Mouse (Mus musculus): Measurements from ENCODE around the gene Foxp1. TPM values are rescaled to one million over a fixed set of nuclear protein-coding genes. Genes with fewer than 3 reads are reported as not detected.

Foxp1 gene
- polyA plus RNA-seq, 1 experiment from 2014 or later = 89.2 TPM

DNA sequence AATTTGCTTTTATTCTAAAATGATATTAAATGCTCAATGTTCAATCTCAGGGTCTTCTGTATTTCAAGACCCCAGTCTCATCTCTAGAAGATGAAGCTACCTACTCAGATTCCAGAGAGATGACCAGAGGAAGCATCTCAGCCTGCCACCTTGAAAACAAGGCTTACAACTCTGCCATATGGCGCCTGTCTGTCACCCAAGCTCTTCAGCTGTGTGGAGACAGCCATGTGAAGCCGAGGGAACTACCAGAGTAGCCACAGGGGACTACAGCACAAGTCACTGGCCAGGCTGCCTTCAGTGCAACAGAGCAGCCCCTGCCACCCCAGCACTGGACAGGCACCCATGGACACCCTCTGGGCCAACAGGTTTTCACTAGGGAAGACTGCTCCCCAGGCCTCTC is 145.4 kb downstream of the Foxp1 start:
- H3K4me3 ChIP-seq (replicated peaks; ENCODE audit: low read depth, low read length) = no peak overlapping the region
- no peaks in the 10 kb centered on the region for H3K36me3 ChIP-seq (ENCODE audit: control insufficient read depth, insufficient read depth, low read length)
- H3K27me3 ChIP-seq (ENCODE audit: control insufficient read depth, insufficient read depth, low read length) = no peaks in the 10 kb centered on the region
- ATAC-seq (ENCODE audit: low FRiP score, low TSS enrichment) (no peak), DNase-seq (no peak)
- 60% methylated on average over 2 of the region's 2 CpGs for WGBS
- no peak overlapping the region for H3K4me2 ChIP-seq (ENCODE audit: low read length)
- H3K9ac ChIP-seq (replicated peaks; ENCODE audit: low read length) = no peak overlapping the region
- H3K9me3 ChIP-seq (ENCODE audit: control insufficient read depth, low read length) = no peaks in the 10 kb centered on the region
- H3K27ac ChIP-seq (replicated peaks; ENCODE audit: low read depth, low read length) = no peak overlapping the region
- peaks cover 15% of the 10 kb centered on the region for H3K4me1 ChIP-seq (ENCODE audit: control insufficient read depth, insufficient read depth, low read length)

DNA sequence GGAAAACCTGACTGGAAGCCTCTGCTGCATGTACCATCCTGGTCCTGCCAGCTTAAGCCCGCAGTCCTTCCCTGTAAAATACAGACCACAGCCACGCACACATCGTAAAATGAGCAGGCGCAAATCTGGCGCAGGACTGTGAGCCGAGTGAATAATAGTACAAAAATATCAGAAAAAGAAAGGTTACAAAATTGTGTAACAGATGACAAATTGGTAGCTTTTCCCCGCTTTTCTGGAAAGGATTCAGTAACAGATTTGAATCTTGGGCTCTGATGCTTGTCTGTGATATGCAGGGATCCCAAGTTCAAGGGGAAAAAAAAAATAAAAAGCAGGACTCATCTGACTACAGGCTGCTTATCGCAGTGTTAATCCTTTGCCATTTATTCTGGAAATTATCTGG is 145.8 kb downstream of the Foxp1 start:
- H3K36me3 ChIP-seq (ENCODE audit: control insufficient read depth, insufficient read depth, low read length) = no peaks in the 10 kb centered on the region
- no peak for ATAC-seq (ENCODE audit: low FRiP score, low TSS enrichment)
- H3K4me3 ChIP-seq (replicated peaks; ENCODE audit: low read depth, low read length) = no peak overlapping the region
- H3K27me3 ChIP-seq (ENCODE audit: control insufficient read depth, insufficient read depth, low read length) = no peaks in the 10 kb centered on the region
- peaks cover 15% of the 10 kb centered on the region for H3K4me1 ChIP-seq (ENCODE audit: control insufficient read depth, insufficient read depth, low read length)
- no peak overlapping the region for H3K27ac ChIP-seq (replicated peaks; ENCODE audit: low read depth, low read length)
- H3K9me3 ChIP-seq (ENCODE audit: control insufficient read depth, low read length) = no peaks in the 10 kb centered on the region
- no peak overlapping the region for H3K4me2 ChIP-seq (ENCODE audit: low read length)
- WGBS = 86% methylated on average over 8 of the region's 8 CpGs
- no peak overlapping the region for H3K9ac ChIP-seq (replicated peaks; ENCODE audit: low read length)
- DNase-seq = no peak

DNA sequence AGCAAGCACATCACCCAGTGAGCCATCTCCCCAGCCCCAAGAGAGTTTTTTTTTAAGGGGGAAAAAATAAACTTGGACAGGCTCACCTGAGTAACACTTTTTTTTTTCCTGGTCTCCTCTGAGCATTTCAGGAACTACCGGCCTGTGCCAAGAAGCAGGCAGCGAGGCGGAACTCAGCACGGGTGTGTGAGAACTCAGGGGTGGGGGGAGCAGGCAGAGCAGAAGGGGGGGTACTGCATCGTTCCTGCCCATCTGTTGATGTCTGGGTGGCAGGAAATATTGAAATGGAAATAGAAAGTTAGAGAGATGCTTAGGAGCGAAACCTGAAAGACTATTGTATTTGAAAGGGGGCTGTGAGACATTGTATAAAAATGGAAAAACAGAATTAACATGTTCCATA is 146.7 kb downstream of the Foxp1 start:
- Histone ChIP-seq H3K27me3 (ENCODE audit: control insufficient read depth, insufficient read depth, low read length) (no peaks in the 10 kb centered on the region), H3K9ac (replicated peaks; ENCODE audit: low read length) (no peak overlapping the region), H3K4me1 (ENCODE audit: control insufficient read depth, insufficient read depth, low read length) (peaks cover 15% of the 10 kb centered on the region), H3K9me3 (ENCODE audit: control insufficient read depth, low read length) (no peaks in the 10 kb centered on the region), H3K36me3 (ENCODE audit: control insufficient read depth, insufficient read depth, low read length) (no peaks in the 10 kb centered on the region), H3K4me3 (replicated peaks; ENCODE audit: low read depth, low read length) (no peak overlapping the region), H3K4me2 (ENCODE audit: low read length) (no peak overlapping the region), H3K27ac (replicated peaks; ENCODE audit: low read depth, low read length) (no peak overlapping the region)
- DNase-seq (no peak), ATAC-seq (ENCODE audit: low FRiP score, low TSS enrichment) (no peak)
- WGBS = 58% methylated on average over 6 of the region's 6 CpGs

DNA sequence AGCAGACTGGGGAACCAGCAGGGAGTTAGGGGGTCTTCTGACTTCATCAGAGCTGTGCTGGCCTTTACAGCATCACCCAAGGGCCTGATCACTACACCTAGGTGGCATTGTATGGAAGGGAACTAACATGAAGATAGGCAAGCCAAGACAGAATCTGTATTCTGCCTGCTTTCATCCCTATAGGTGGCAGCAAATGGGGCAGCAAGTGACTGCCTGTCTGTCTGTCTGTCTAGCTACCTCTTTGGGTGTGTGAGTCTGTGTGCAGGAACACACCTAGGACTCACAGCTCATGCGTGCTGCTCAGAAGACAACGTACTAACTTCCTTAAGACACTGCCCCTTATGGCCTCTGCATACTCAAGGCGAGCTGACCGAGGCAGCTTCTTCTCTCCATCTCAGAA is 147.1 kb downstream of the Foxp1 start:
- 88% methylated on average over 4 of the region's 4 CpGs for WGBS
- Histone ChIP-seq H3K9me3 (ENCODE audit: control insufficient read depth, low read length) (no peaks in the 10 kb centered on the region), H3K27ac (replicated peaks; ENCODE audit: low read depth, low read length) (no peak overlapping the region), H3K4me3 (replicated peaks; ENCODE audit: low read depth, low read length) (no peak overlapping the region), H3K9ac (replicated peaks; ENCODE audit: low read length) (no peak overlapping the region), H3K4me1 (ENCODE audit: control insufficient read depth, insufficient read depth, low read length) (peaks cover 15% of the 10 kb centered on the region), H3K36me3 (ENCODE audit: control insufficient read depth, insufficient read depth, low read length) (no peaks in the 10 kb centered on the region), H3K27me3 (ENCODE audit: control insufficient read depth, insufficient read depth, low read length) (no peaks in the 10 kb centered on the region), H3K4me2 (ENCODE audit: low read length) (no peak overlapping the region)
- DNase-seq = no peak
- ATAC-seq (ENCODE audit: low FRiP score, low TSS enrichment) = no peak

DNA sequence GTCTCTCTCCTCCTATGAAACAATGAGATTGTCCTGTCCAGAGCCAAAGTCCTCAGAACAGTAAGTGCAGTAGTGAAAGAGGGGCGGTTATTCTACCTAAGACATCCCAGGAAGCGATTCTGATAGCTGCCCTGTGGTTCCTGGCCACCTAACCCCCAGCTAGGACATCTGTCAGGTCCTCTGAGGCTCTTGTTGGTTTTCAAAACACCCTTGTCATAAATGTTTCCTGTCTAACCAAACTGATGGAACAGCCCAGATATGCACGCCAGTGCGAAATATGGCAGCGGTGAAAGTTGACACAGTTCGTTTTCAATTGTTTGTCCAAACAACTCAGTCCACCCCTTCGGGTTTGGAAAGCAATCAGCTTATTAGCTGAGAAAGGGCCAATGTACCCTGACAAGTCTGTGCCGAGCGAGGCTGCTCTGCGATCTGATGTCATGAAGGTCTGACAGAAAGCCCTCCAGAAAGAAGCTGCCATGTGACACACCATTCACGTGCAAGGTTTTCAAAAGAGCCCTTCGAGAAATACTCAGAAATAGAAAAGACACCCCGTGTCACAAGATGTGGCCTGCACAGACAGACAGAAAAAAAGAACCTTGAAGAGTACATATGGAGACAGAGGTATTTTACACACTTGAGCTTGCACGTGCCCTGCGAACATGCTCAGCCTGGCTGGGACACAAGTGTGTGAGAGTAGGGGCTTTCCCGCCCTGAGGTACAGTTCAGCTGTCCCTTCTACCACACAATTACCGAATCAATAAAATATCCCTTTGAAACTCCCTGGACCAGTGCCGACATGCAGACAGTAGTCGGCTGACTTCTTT is 147.9 kb downstream of the Foxp1 start:
- 73% methylated on average over 19 of the region's 19 CpGs for WGBS
- ATAC-seq (ENCODE audit: low FRiP score, low TSS enrichment) (no peak), DNase-seq (no peak)
- Histone ChIP-seq H3K4me3 (replicated peaks; ENCODE audit: low read depth, low read length) (no peak overlapping the region), H3K9ac (replicated peaks; ENCODE audit: low read length) (no peak overlapping the region), H3K9me3 (ENCODE audit: control insufficient read depth, low read length) (no peaks in the 10 kb centered on the region), H3K4me2 (ENCODE audit: low read length) (no peak overlapping the region), H3K4me1 (ENCODE audit: control insufficient read depth, insufficient read depth, low read length) (peaks cover 15% of the 10 kb centered on the region), H3K36me3 (ENCODE audit: control insufficient read depth, insufficient read depth, low read length) (no peaks in the 10 kb centered on the region), H3K27ac (replicated peaks; ENCODE audit: low read depth, low read length) (no peak overlapping the region), H3K27me3 (ENCODE audit: control insufficient read depth, insufficient read depth, low read length) (no peaks in the 10 kb centered on the region)

DNA sequence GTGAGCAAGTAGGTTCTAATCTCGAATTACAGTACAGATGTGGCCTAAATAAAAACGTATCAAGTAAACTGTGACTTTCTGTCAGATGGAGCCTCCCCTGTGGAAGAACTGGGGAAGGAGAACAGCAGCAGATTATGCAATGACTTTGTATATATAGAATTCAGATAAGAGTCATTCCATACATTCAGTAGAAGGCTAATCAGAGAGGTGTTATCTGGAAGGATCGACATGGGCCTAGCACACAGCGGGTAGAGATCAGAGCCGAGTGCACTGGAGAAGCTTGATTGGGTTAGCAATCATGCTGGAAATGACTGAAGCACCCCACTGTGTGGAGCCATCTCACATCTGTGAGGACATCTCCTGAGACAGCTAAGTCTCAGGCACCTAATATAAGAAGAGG is 150.1 kb downstream of the Foxp1 start:
- Histone ChIP-seq H3K4me2 (ENCODE audit: low read length) (no peak overlapping the region), H3K9me3 (ENCODE audit: control insufficient read depth, low read length) (no peaks in the 10 kb centered on the region), H3K4me3 (replicated peaks; ENCODE audit: low read depth, low read length) (no peak overlapping the region), H3K4me1 (ENCODE audit: control insufficient read depth, insufficient read depth, low read length) (peaks cover 15% of the 10 kb centered on the region), H3K36me3 (ENCODE audit: control insufficient read depth, insufficient read depth, low read length) (no peaks in the 10 kb centered on the region), H3K27ac (replicated peaks; ENCODE audit: low read depth, low read length) (no peak overlapping the region), H3K27me3 (ENCODE audit: control insufficient read depth, insufficient read depth, low read length) (no peaks in the 10 kb centered on the region), H3K9ac (replicated peaks; ENCODE audit: low read length) (no peak overlapping the region)
- DNase-seq (no peak), ATAC-seq (ENCODE audit: low FRiP score, low TSS enrichment) (no peak)
- WGBS = 95% methylated on average over 5 of the region's 5 CpGs

DNA sequence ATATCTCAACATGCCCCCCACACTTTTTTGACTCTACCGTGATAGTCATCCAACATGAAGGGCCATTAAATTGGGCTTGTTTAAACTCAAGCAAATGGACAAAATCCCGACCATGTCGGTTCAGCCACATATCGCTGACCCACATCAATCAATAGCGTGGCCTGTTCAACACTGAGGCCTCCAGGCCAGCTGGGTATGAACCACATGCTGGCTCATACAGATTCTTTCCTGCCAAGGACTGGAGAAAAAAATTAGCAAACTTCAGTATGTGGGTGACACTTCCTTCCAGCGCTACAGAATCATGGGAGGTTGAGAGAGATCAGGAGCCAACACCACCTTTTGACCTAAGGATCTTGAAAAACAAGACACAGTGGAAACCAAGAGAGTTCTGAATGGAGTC is 150.5 kb downstream of the Foxp1 start:
- peaks cover 12% of the 10 kb centered on the region for H3K4me1 ChIP-seq (ENCODE audit: control insufficient read depth, insufficient read depth, low read length)
- H3K4me2 ChIP-seq (ENCODE audit: low read length) = no peak overlapping the region
- H3K27me3 ChIP-seq (ENCODE audit: control insufficient read depth, insufficient read depth, low read length) = no peaks in the 10 kb centered on the region
- no peak overlapping the region for H3K27ac ChIP-seq (replicated peaks; ENCODE audit: low read depth, low read length)
- WGBS = 93% methylated on average over 6 of the region's 6 CpGs
- no peak overlapping the region for H3K4me3 ChIP-seq (replicated peaks; ENCODE audit: low read depth, low read length)
- ATAC-seq (ENCODE audit: low FRiP score, low TSS enrichment) (no peak), DNase-seq (no peak)
- H3K36me3 ChIP-seq (ENCODE audit: control insufficient read depth, insufficient read depth, low read length) = no peaks in the 10 kb centered on the region
- H3K9ac ChIP-seq (replicated peaks; ENCODE audit: low read length) = no peak overlapping the region
- H3K9me3 ChIP-seq (ENCODE audit: control insufficient read depth, low read length) = no peaks in the 10 kb centered on the region

DNA sequence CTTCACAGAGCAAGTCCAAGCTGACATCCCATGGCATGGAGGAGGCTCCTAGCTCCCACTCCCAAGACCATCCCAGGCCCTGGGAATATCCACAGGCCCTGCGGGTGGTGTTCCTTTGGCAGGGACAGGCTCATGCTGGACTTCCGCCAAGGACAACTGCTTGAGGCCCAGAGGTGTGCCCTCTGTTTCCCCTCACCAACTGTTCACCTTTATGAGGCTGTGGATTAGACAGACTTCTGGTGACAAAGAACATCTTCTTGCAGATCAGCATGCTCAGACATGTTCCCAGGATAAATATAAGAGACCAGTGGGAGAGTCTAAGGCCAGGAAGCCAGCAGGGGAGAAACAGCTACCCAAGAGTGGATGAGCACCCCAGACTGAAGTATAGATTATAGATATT is 152.6 kb downstream of the Foxp1 start:
- H3K4me3 ChIP-seq (replicated peaks; ENCODE audit: low read depth, low read length) = no peak overlapping the region
- H3K36me3 ChIP-seq (ENCODE audit: control insufficient read depth, insufficient read depth, low read length) = no peaks in the 10 kb centered on the region
- no peak overlapping the region for H3K27ac ChIP-seq (replicated peaks; ENCODE audit: low read depth, low read length)
- H3K9ac ChIP-seq (replicated peaks; ENCODE audit: low read length) = no peak overlapping the region
- no peaks in the 10 kb centered on the region for H3K9me3 ChIP-seq (ENCODE audit: control insufficient read depth, low read length)
- no peaks in the 10 kb centered on the region for H3K27me3 ChIP-seq (ENCODE audit: control insufficient read depth, insufficient read depth, low read length)
- WGBS = 89% methylated on average over 2 of the region's 2 CpGs
- peaks cover 6% of the 10 kb centered on the region for H3K4me1 ChIP-seq (ENCODE audit: control insufficient read depth, insufficient read depth, low read length)
- ATAC-seq (ENCODE audit: low FRiP score, low TSS enrichment) = no peak
- no peak overlapping the region for H3K4me2 ChIP-seq (ENCODE audit: low read length)
- no peak for DNase-seq

DNA sequence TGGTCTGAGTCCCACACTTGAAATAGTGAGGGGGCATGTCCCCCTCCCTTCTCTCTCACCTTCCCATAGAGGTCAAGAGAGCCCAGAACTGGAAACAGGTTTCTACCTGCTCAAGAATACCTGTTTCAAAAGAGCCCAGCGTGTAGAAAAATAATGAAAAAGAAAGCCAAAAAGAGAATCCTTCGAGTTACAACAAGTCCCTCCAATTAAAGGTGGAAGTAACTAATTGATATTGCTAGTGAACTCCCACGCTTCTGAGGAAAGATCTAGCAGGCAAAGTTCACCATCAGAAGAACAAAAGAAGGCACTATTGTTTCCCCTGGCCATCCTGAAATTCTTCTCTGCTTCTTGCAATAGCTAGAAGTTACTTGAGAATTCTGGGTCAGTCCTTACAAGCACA is 153.4 kb downstream of the Foxp1 start:
- Histone ChIP-seq H3K9me3 (ENCODE audit: control insufficient read depth, low read length) (no peaks in the 10 kb centered on the region), H3K27ac (replicated peaks; ENCODE audit: low read depth, low read length) (no peak overlapping the region), H3K36me3 (ENCODE audit: control insufficient read depth, insufficient read depth, low read length) (no peaks in the 10 kb centered on the region), H3K9ac (replicated peaks; ENCODE audit: low read length) (no peak overlapping the region), H3K4me2 (ENCODE audit: low read length) (no peak overlapping the region), H3K27me3 (ENCODE audit: control insufficient read depth, insufficient read depth, low read length) (no peaks in the 10 kb centered on the region), H3K4me1 (ENCODE audit: control insufficient read depth, insufficient read depth, low read length) (no peaks in the 10 kb centered on the region), H3K4me3 (replicated peaks; ENCODE audit: low read depth, low read length) (no peak overlapping the region)
- 91% methylated on average over 3 of the region's 3 CpGs for WGBS
- ATAC-seq (ENCODE audit: low FRiP score, low TSS enrichment) (no peak), DNase-seq (no peak)
